Mouse (Mus musculus): ENCODE measurements around the gene Grrp1. TPM values are rescaled to one million over a fixed set of nuclear protein-coding genes. Genes with fewer than 3 reads are reported as not detected.

Gene Grrp1
- polyA plus RNA-seq (2012; rRNA removed) = 7.5 and 8.5 TPM in 2 replicates

GRCm38 (mm10) chr4:134253722-134254324, at the start of gene Grrp1:
Grrp1 (minus strand) TSS chr4:134254106.

GRCm38 (mm10) chr4:134287575-134288025, 33.7 kb upstream of the Grrp1 start, which contains the start of gene Pdik1l:
Pdik1l (minus strand) TSS chr4:134287895.

GRCm38 (mm10) chr4:134246719-134247258, 7.1 kb downstream of the Grrp1 start, which contains the start of gene Gm30191:
Gm30191 (plus strand) TSS chr4:134246935.

GRCm38 (mm10) chr4:134245148-134245843, 8.6 kb downstream of the Grrp1 start, which contains the start of gene Zfp593:
Zfp593 (minus strand) TSS chr4:134245592.

GRCm38 (mm10) chr4:134243516-134244250, 10.2 kb downstream of the Grrp1 start, which contains the start of gene E130218I03Rik:
E130218I03Rik (plus strand) TSS chr4:134243662.

GRCm38 (mm10) chr4:134238279-134238651, 15.6 kb downstream of the Grrp1 start, which contains the start of gene Cnksr1:
Cnksr1 (minus strand) TSS chr4:134238399.

GRCm38 (mm10) chr4:134227194-134227593, 26.7 kb downstream of the Grrp1 start, which contains the start of gene Catsper4:
Catsper4 (minus strand) TSS chr4:134227383.

GRCm38 (mm10) chr4:134202904-134203303, 51.0 kb downstream of the Grrp1 start, which contains the start of gene Gm7534:
Gm7534 (minus strand) TSS chr4:134203004.

Other genes with a start within 250 kb of the Grrp1 start
- 4.5 and 9.5 TPM in 2 replicates for gene Lin28a, start 235.3 kb downstream of the Grrp1 start, polyA plus RNA-seq (2012; rRNA removed)
- gene Zfp683, start 200.3 kb downstream of the Grrp1 start, polyA plus RNA-seq (2012; rRNA removed) = not detected in 2 replicates
- 0.71 and 2.0 TPM in 2 replicates for gene Crybg2, start 193.3 kb downstream of the Grrp1 start, polyA plus RNA-seq (2012; rRNA removed)
- gene Cd52, start 159.0 kb downstream of the Grrp1 start, polyA plus RNA-seq (2012; rRNA removed) = 3.4 and 4.2 TPM in 2 replicates
- gene Ubxn11, start 151.5 kb downstream of the Grrp1 start, polyA plus RNA-seq (2012; rRNA removed) = 9.2 and 11.2 TPM in 2 replicates
- 164 and 169 TPM in 2 replicates for gene Sh3bgrl3, start 125.3 kb downstream of the Grrp1 start, polyA plus RNA-seq (2012; rRNA removed)
- 33.3 and 37.3 TPM in 2 replicates for gene Cep85, start 67.0 kb downstream of the Grrp1 start, polyA plus RNA-seq (2012; rRNA removed)
- gene Gm7534, start 51.1 kb downstream of the Grrp1 start, polyA plus RNA-seq (2012; rRNA removed) = 0.10 TPM in 1 of 2 replicates, not detected in the other
- gene Catsper4, start 26.7 kb downstream of the Grrp1 start, polyA plus RNA-seq (2012; rRNA removed) = not detected in 2 replicates
- gene Cnksr1, start 15.7 kb downstream of the Grrp1 start, polyA plus RNA-seq (2012; rRNA removed) = 0.25 and 0.62 TPM in 2 replicates
- gene E130218I03Rik, start 10.4 kb downstream of the Grrp1 start, polyA plus RNA-seq (2012; rRNA removed) = 0.08 TPM in 1 of 2 replicates, not detected in the other
- gene Zfp593, start 8.5 kb downstream of the Grrp1 start, polyA plus RNA-seq (2012; rRNA removed) = 14.1 and 15.2 TPM in 2 replicates
- 0.31 TPM in 1 of 2 replicates, not detected in the other for gene Gm30191, start 7.2 kb downstream of the Grrp1 start, polyA plus RNA-seq (2012; rRNA removed)
- 9.3 and 14.4 TPM in 2 replicates for gene Pdik1l, start 33.8 kb upstream of the Grrp1 start, polyA plus RNA-seq (2012; rRNA removed)
- gene Trim63, start 61.0 kb upstream of the Grrp1 start, polyA plus RNA-seq (2012; rRNA removed) = 1.8 and 3.1 TPM in 2 replicates
- 0.07 TPM in 1 of 2 replicates, not detected in the other for gene Slc30a2, start 89.1 kb upstream of the Grrp1 start, polyA plus RNA-seq (2012; rRNA removed)
- gene Extl1, start 129.7 kb upstream of the Grrp1 start, polyA plus RNA-seq (2012; rRNA removed) = 0.22 and 0.68 TPM in 2 replicates
- 12.0 and 14.2 TPM in 2 replicates for gene Pafah2, start 142.2 kb upstream of the Grrp1 start, polyA plus RNA-seq (2012; rRNA removed)
- 1,055 and 1,621 TPM in 2 replicates for gene Stmn1, start 214.2 kb upstream of the Grrp1 start, polyA plus RNA-seq (2012; rRNA removed)
- 2.3 and 3.2 TPM in 2 replicates for gene Paqr7, start 242.6 kb upstream of the Grrp1 start, polyA plus RNA-seq (2012; rRNA removed)

Measured in central nervous system, embryonic 11.5 days (tissue).